Mouse (Mus musculus) kidney, embryonic 16.5 days (tissue): ENCODE results near the gene Rgcc. TPM values are rescaled to one million over a fixed set of nuclear protein-coding genes. Genes with fewer than 3 reads are reported as not detected.

ENCODE experiments used
- ATAC-seq: fragments of 200-750 bp; cut with Nextera tagmentation; 2 replicates; pipeline ENCODE4 v1.8.0; 2017; ENCODE audit warnings: moderate TSS enrichment; ENCODE audit not compliant: low FRiP score, low TSS enrichment
- H3K27ac ChIP-seq: fragments of 300-500 bp; sonication (generic); 2 replicates; pipeline ENCODE4 v1.5.1; 2014; ENCODE audit warnings: low read length
- H3K27me3 ChIP-seq: fragments of 300-500 bp; sonication (generic); 2 replicates; pipeline ENCODE4 v1.6.1; 2014; ENCODE audit warnings: low read length, control low read depth, mixed read lengths; ENCODE audit not compliant: insufficient read depth
- H3K36me3 ChIP-seq: fragments of 300-500 bp; sonication (generic); 2 replicates; pipeline ENCODE4 v1.6.1; 2014; ENCODE audit warnings: low read length, control low read depth, mixed read lengths; ENCODE audit not compliant: insufficient read depth
- H3K4me1 ChIP-seq: fragments of 300-500 bp; sonication (generic); 2 replicates; pipeline ENCODE4 v1.6.1; 2014; ENCODE audit warnings: low read length, control low read depth, mixed read lengths; ENCODE audit not compliant: insufficient read depth
- H3K4me2 ChIP-seq: fragments of 300-500 bp; sonication (generic); replicated peaks from 2 replicates; pipeline ENCODE4 v1.6.1; 2014; ENCODE audit warnings: low read depth, low read length
- H3K4me3 ChIP-seq: fragments of 300-500 bp; sonication (generic); 2 replicates; pipeline ENCODE4 v1.5.1; 2014; ENCODE audit warnings: mild to moderate bottlenecking, low read length
- H3K9ac ChIP-seq: fragments of 300-500 bp; sonication (generic); replicated peaks from 2 replicates; pipeline ENCODE4 v1.6.1; 2014; ENCODE audit warnings: low read length
- H3K9me3 ChIP-seq: fragments of 300-500 bp; sonication (generic); 2 replicates; pipeline ENCODE4 v1.6.1; 2016; ENCODE audit warnings: low read length, control low read depth
- WGBS: fragments of 180-500 bp; shearing (Covaris S2); extraction: QIAGEN DNeasy Blood & Tissue Kit; methylation state at CpG from one replicate; pipeline ENCODE4 v1.1.7; 2014; 5-methylcytosine and 5-hydroxymethylcytosine counted together
- polyA plus RNA-seq: library from polyadenylated mRNA; unstranded; fragments of >200 nt; fragmentation: Nextera tagmentation; extraction: Ambion mirVana; gene quantifications from 2 replicates; pipeline ENCODE4 v1.2.1, GENCODE M21; 2015

The Rgcc gene
- polyA plus RNA-seq, 1 experiment from 2014 or later, result 35.7 TPM

- ATAC-seq, result no peak
- no peaks in the 10 kb centered on the region for H3K4me1 ChIP-seq
- no peak overlapping the region for H3K4me3 ChIP-seq
- no peak overlapping the region for H3K9ac ChIP-seq
- no peak overlapping the region for H3K4me2 ChIP-seq
- H3K27ac ChIP-seq, result no peak overlapping the region
- 57% methylated on average over 7 of the region's 7 CpGs for WGBS
- H3K9me3 ChIP-seq, result no peaks in the 10 kb centered on the region
- H3K27me3 ChIP-seq, result no peaks in the 10 kb centered on the region
- H3K36me3 ChIP-seq, result no peaks in the 10 kb centered on the region
Observed at GRCm38 (mm10) chr14:79315877-79316276, 14.4 kb upstream of the Rgcc start.

DNA sequence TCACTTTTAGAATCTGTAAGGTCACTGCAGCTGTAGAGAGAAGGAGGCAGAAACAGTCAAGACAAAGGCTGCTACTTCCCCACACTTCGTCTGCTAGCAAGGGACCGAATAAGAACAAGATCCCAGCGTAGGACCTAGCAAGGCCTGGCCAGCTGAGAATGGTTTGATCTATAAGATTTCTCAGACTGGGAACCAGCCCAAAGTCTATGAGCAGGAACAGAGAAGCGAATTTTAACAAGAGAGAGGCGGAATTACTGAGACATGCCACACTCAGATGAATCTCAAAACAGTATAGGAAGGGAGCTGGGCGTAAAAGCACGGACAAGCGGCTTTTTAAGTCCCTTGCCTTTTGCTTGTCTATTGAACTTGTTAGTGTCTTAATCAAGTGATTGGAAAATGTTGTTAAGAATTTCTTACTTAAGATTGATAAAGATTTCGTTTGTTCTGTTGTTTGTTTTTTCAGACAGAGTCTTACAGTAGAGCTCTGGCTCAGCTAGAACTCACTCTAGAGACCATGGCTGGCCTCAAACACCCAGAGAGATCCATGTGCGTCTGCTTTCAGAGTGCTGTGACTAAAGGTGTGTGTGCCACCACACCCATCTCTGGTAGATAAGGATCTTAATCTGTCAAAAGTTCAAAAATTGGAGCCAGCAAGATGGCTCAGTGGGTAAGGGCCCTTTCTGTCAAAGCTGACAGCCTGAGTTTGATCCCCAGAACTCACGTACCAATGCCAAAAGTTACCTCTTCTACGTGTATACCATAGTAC lies 13.0 kb upstream of the Rgcc start:
- Histone ChIP-seq H3K9ac (no peak overlapping the region), H3K27ac (no peak overlapping the region), H3K27me3 (no peaks in the 10 kb centered on the region), H3K9me3 (no peaks in the 10 kb centered on the region), H3K4me3 (no peak overlapping the region), H3K4me2 (no peak overlapping the region), H3K36me3 (no peaks in the 10 kb centered on the region), H3K4me1 (no peaks in the 10 kb centered on the region)
- ATAC-seq, result no peak
- 88% methylated on average over 12 of the region's 12 CpGs for WGBS

DNA sequence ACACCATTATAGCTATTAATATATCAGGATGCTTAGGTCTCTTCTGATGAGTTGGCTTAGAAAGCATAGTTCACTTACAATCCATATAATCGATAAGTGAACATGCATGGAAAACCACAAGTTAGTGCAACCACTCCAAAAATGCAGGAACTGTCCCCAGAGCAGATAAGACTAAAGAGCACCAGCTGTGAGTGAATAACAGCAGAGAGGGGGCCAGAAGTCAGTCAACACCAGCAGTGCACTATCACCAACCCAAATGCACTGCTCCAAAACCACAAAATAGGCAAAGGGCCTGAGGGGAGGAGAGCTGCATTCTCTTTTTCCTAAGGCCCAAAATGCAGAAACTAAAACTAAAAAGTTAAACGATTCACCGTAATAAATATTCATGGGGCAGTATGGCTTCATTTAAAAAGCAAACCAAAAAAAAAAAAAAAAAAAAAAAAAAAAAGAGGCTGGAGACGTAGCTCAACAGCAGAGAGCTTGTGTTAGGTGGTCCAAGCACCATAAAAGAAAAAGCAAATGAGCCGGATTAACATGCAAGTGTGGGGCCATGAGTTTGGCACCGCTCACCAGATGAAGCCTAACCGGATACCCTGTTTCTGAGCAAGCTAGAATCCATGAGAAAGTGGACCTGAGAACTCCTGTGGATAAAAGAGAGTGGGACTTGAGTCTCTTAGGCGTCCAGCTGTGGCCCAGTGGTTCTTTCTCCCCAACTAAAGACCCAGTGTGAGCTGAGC lies 12.2 kb upstream of the Rgcc start:
- Histone ChIP-seq H3K4me3 (no peak overlapping the region), H3K9ac (no peak overlapping the region), H3K27ac (no peak overlapping the region), H3K36me3 (no peaks in the 10 kb centered on the region), H3K4me2 (no peak overlapping the region), H3K9me3 (no peaks in the 10 kb centered on the region), H3K27me3 (no peaks in the 10 kb centered on the region), H3K4me1 (no peaks in the 10 kb centered on the region)
- no peak for ATAC-seq
- 69% methylated on average over 8 of the region's 8 CpGs for WGBS

- Histone ChIP-seq H3K27me3 (no peaks in the 10 kb centered on the region), H3K4me3 (no peak overlapping the region), H3K27ac (no peak overlapping the region), H3K4me2 (no peak overlapping the region), H3K9me3 (no peaks in the 10 kb centered on the region), H3K36me3 (no peaks in the 10 kb centered on the region), H3K9ac (no peak overlapping the region), H3K4me1 (no peaks in the 10 kb centered on the region)
- no peak for ATAC-seq
- WGBS, result 80% methylated on average over 4 of the region's 4 CpGs
Observed at GRCm38 (mm10) chr14:79312719-79313118, 11.3 kb upstream of the Rgcc start.

DNA sequence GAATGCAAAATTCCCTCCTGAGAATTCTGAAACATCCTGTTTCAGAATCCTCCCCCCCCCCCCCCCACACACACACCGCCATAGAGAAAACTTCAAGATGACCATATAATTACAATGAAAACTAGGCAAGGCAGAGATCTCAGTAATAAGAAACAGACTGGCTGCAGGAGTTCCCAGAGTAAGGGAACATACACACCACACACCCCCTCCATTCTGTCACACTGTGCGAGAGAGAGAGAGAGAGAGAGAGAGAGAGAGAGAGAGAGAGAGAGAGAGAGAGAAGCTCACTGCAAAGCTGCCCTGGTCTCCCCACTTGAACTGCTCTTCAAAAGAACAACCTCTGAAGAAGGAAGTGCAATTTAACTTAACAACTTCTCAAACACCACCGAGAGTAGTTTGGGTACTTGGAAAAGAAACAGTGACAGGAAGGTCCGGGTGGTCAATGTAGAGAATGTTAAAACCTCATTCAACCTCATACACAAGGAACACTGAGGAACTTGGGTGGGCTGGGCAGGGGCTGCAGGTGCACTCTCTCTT lies 10.5 kb upstream of the Rgcc start:
- Histone ChIP-seq H3K27ac (no peak overlapping the region), H3K4me2 (no peak overlapping the region), H3K9me3 (no peaks in the 10 kb centered on the region), H3K9ac (no peak overlapping the region), H3K4me3 (no peak overlapping the region), H3K27me3 (no peaks in the 10 kb centered on the region), H3K4me1 (no peaks in the 10 kb centered on the region), H3K36me3 (no peaks in the 10 kb centered on the region)
- ATAC-seq, result no peak
- WGBS, result 29% methylated on average over 4 of the region's 4 CpGs

DNA sequence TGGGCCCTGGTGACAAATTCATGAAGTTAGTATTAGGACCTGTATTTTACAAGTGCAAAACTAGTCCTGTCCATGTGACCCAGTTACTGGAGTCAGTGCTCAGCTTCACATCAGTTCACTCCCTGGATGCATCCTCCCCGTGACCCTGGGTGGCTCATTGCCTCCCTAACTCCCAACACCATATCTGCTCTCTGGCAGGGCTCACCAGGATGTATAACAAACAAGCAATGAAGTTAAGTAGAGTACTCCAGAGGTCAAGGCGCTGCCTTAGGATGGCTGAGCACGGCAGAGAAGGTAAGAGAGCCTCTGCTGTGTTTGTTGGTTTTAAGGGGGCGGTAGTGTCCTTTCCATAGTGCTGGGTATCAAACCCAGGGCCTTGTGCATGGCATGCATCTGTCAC lies 7.7 kb upstream of the Rgcc start:
- Histone ChIP-seq H3K9ac (no peak overlapping the region), H3K36me3 (no peaks in the 10 kb centered on the region), H3K4me2 (no peak overlapping the region), H3K4me1 (no peaks in the 10 kb centered on the region), H3K27ac (no peak overlapping the region), H3K27me3 (no peaks in the 10 kb centered on the region), H3K4me3 (no peak overlapping the region), H3K9me3 (no peaks in the 10 kb centered on the region)
- peak; percentile 27; the same call in 1 of the 2 replicates for ATAC-seq
- 47% methylated on average over 4 of the region's 4 CpGs for WGBS

GRCm38 (mm10) chr14:79308364-79308763 lies 6.9 kb upstream of the Rgcc start:
- Histone ChIP-seq H3K4me3 (no peak overlapping the region), H3K9me3 (no peaks in the 10 kb centered on the region), H3K36me3 (no peaks in the 10 kb centered on the region), H3K27ac (no peak overlapping the region), H3K4me2 (no peak overlapping the region), H3K4me1 (no peaks in the 10 kb centered on the region), H3K27me3 (no peaks in the 10 kb centered on the region), H3K9ac (no peak overlapping the region)
- WGBS, result 55% methylated on average over 4 of the region's 4 CpGs
- no peak for ATAC-seq

- Histone ChIP-seq H3K4me3 (no peak overlapping the region), H3K9ac (no peak overlapping the region), H3K4me2 (no peak overlapping the region), H3K27ac (no peak overlapping the region), H3K9me3 (no peaks in the 10 kb centered on the region), H3K36me3 (no peaks in the 10 kb centered on the region), H3K27me3 (no peaks in the 10 kb centered on the region), H3K4me1 (no peaks in the 10 kb centered on the region)
- no peak for ATAC-seq
- 85% methylated on average over 5 of the region's 5 CpGs for WGBS
Observed at GRCm38 (mm10) chr14:79307908-79308307, 6.5 kb upstream of the Rgcc start.

DNA sequence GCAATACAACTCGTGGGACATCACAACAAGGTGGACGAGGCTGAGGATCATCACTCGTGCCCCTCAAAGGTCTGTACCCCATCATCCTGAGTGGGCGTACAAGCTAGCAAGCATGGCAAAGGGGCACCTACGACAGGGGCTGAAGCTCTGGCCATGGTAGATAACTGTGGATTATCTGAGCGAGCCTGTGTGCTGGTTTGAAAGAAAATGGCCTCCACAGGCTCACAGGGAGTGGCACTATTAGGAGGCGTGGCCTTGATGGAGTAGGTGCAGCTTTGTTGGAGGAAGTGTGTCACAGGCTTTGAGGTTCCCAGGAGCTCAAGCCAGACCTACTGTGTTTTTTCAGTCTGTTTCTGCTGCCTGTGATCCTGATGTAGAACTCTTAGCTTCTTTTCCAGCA lies 5.7 kb upstream of the Rgcc start:
- Histone ChIP-seq H3K36me3 (no peaks in the 10 kb centered on the region), H3K4me2 (no peak overlapping the region), H3K27me3 (0 out of 2 replicates have a peak, but pooled peaks cover under 1% of the 10 kb centered on the region), H3K9me3 (no peaks in the 10 kb centered on the region), H3K4me3 (no peak overlapping the region), H3K4me1 (no peaks in the 10 kb centered on the region), H3K27ac (no peak overlapping the region), H3K9ac (no peak overlapping the region)
- 93% methylated on average over 7 of the region's 7 CpGs for WGBS
- no peak for ATAC-seq
